Mouse (Mus musculus): ENCODE results near the gene Agrp.

The Agrp gene

GRCm38 (mm10) chr8:105636963-105637510 lies at the start of gene Agrp:
Gene Agrp, minus strand, starts transcription at chr8:105637393.
- no peak for DNase-seq

- DNase-seq: no peak
Measured at GRCm38 (mm10) chr8:105686551-105686950, 49.4 kb upstream of the Agrp start.

GRCm38 (mm10) chr8:105685796-105686308 lies 48.7 kb upstream of the Agrp start, which contains the start of gene Carmil2:
Gene Carmil2, plus strand, starts transcription at chr8:105686274.
- peak; percentile 68 for DNase-seq

- no peak for DNase-seq
Measured at GRCm38 (mm10) chr8:105685325-105685724, 48.1 kb upstream of the Agrp start.

GRCm38 (mm10) chr8:105677891-105678290 lies 40.7 kb upstream of the Agrp start:
- DNase-seq: no peak

GRCm38 (mm10) chr8:105661167-105661566 lies 24.0 kb upstream of the Agrp start:
- no peak for DNase-seq

- no peak for DNase-seq
Measured at GRCm38 (mm10) chr8:105657641-105658040, 20.4 kb upstream of the Agrp start.

GRCm38 (mm10) chr8:105648929-105649328 lies 11.7 kb upstream of the Agrp start:
- DNase-seq: no peak

GRCm38 (mm10) chr8:105645205-105645604 lies 8.0 kb upstream of the Agrp start:
- no peak for DNase-seq

GRCm38 (mm10) chr8:105640511-105640910 lies 3.3 kb upstream of the Agrp start:
- DNase-seq: no peak

- no peak for DNase-seq
Measured at GRCm38 (mm10) chr8:105639835-105640234, 2.6 kb upstream of the Agrp start.

GRCm38 (mm10) chr8:105638510-105638909 lies 1.3 kb upstream of the Agrp start:
- DNase-seq: no peak

GRCm38 (mm10) chr8:105637601-105638041 lies 428 bp upstream of the Agrp start:
- no peak for DNase-seq

GRCm38 (mm10) chr8:105636018-105636962 lies 903 bp downstream of the Agrp start, which contains the start of gene Ctcf:
Gene Ctcf, plus strand, starts transcription at chr8:105636568.
- DNase-seq: peak; percentile 93

GRCm38 (mm10) chr8:105635481-105635880 lies 1.7 kb downstream of the Agrp start:
- DNase-seq: no peak

GRCm38 (mm10) chr8:105634771-105635458 lies 2.3 kb downstream of the Agrp start:
- DNase-seq: no peak

GRCm38 (mm10) chr8:105629337-105629736 lies 7.9 kb downstream of the Agrp start:
- no peak for DNase-seq

GRCm38 (mm10) chr8:105626086-105626485 lies 11.1 kb downstream of the Agrp start:
- no peak for DNase-seq

- no peak for DNase-seq
Measured at GRCm38 (mm10) chr8:105624831-105625230, 12.4 kb downstream of the Agrp start.

GRCm38 (mm10) chr8:105624401-105624800 lies 12.8 kb downstream of the Agrp start:
- no peak for DNase-seq

- no peak for DNase-seq
Measured at GRCm38 (mm10) chr8:105623679-105624245, 13.4 kb downstream of the Agrp start.

- no peak for DNase-seq
Measured at GRCm38 (mm10) chr8:105623118-105623517, 14.1 kb downstream of the Agrp start.

GRCm38 (mm10) chr8:105622421-105622920 lies 14.7 kb downstream of the Agrp start:
- peak; percentile 97 for DNase-seq
